Mouse (Mus musculus): ENCODE measurements at regions not wholly inside any gene's neighbourhood (a gene's known extent, or its start where the extent isn't known, plus 50 kb on each side); places are given as distances from the start of the nearest gene placed in this dataset.

DNA sequence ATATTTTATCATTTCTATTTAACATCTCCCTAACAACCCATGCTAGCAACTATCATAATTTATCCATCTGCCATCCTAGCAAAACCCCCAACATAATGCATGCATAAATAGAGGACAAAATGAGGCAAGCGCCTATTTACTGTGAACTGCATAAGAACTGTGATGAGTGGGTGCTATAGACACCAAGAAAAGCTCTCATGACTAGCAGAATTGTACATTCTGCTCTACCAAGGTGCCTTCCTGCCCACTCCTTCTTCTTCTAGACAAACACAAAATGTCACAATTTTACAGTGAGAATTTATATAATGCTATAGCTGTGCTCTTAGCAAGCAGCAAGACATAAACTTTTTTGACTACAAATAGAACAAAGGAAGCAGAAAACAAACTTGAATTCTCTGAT, 305.9 kb downstream of the Brinp1 start:
- DNase-seq (ENCODE audit: low spot score) (no peak), ATAC-seq (ENCODE audit: low read depth) (no peak)
- no peaks in the 10 kb centered on the region for H3K4me1 ChIP-seq (ENCODE audit: control insufficient read depth, insufficient read depth, low read length)
- 87% methylated on average over 1 of the region's 1 CpGs for WGBS
- H3K4me3 ChIP-seq (ENCODE audit: low read depth, low read length): no peak overlapping the region
- no peak overlapping the region for H3K4me2 ChIP-seq (ENCODE audit: low read depth, low read length)
- H3K9me3 ChIP-seq (ENCODE audit: control insufficient read depth, low read length): no peaks in the 10 kb centered on the region
- H3K36me3 ChIP-seq (ENCODE audit: control insufficient read depth, insufficient read depth, low read length): no peaks in the 10 kb centered on the region
- no peak overlapping the region for H3K27ac ChIP-seq (replicated peaks; ENCODE audit: low read depth, low read length)
- H3K27me3 ChIP-seq (replicated peaks; ENCODE audit: control insufficient read depth, insufficient read depth, low read length): no peaks in the 10 kb centered on the region
- no peak overlapping the region for H3K9ac ChIP-seq (ENCODE audit: low read depth, low read length)

DNA sequence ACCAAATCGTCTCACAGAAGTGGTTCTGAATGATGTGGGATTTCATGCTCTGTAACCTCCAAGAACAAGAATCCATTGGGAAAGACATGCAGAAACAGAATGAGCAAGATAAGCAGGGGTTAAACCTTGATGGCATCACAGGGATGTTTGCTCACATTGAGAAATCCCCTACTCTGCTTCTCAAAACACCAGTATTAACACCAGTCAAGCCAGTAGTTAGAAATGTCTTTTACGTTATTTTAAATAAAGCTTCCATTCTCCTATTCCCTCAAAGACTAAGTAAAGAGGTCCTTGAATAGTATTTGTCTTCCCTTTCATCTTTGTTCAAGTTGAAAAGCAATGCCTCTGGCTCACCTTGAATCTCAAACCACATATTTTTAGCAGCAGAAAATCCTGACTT, 320.9 kb downstream of the Brinp1 start:
- no peak for ATAC-seq (ENCODE audit: low read depth)
- WGBS: 84% methylated on average over 2 of the region's 2 CpGs

DNA sequence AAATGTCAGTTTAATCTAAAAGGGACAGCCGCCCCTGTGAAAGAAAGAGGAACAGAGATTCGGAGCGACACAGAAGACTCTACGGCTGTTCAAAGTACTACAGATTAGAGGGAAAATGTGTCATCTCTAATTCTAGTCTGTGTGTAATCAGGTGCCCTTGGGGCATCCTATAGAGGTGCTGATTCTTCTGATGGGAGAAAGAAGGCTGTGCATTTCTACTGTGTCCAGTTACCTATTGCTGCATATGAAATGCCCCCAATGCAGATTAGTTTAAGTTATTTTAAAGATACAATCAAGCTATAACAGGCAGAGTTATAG, 330.2 kb downstream of the Brinp1 start:
- Histone ChIP-seq H3K4me1 (ENCODE audit: control insufficient read depth, insufficient read depth, low read length) (no peaks in the 10 kb centered on the region), H3K4me3 (ENCODE audit: low read depth, low read length) (no peak overlapping the region), H3K27me3 (replicated peaks; ENCODE audit: control insufficient read depth, insufficient read depth, low read length) (no peaks in the 10 kb centered on the region), H3K36me3 (ENCODE audit: control insufficient read depth, insufficient read depth, low read length) (no peaks in the 10 kb centered on the region), H3K4me2 (ENCODE audit: low read depth, low read length) (no peak overlapping the region), H3K9ac (ENCODE audit: low read depth, low read length) (no peak overlapping the region), H3K27ac (replicated peaks; ENCODE audit: low read depth, low read length) (no peak overlapping the region), H3K9me3 (ENCODE audit: control insufficient read depth, low read length) (no peaks in the 10 kb centered on the region)
- ATAC-seq (ENCODE audit: low read depth) (no peak), DNase-seq (ENCODE audit: low spot score) (no peak)
- 76% methylated on average over 4 of the region's 4 CpGs for WGBS

More for the DNA sequence above, 320.9 kb downstream of the Brinp1 start:
- no peak overlapping the region for H3K9ac ChIP-seq (ENCODE audit: low read depth, low read length)
- no peak overlapping the region for H3K4me3 ChIP-seq (ENCODE audit: low read depth, low read length)
- H3K27ac ChIP-seq (replicated peaks; ENCODE audit: low read depth, low read length): no peak overlapping the region
- DNase-seq (ENCODE audit: low spot score): no peak
- H3K9me3 ChIP-seq (ENCODE audit: control insufficient read depth, low read length): no peaks in the 10 kb centered on the region
- H3K27me3 ChIP-seq (replicated peaks; ENCODE audit: control insufficient read depth, insufficient read depth, low read length): no peaks in the 10 kb centered on the region
- no peaks in the 10 kb centered on the region for H3K36me3 ChIP-seq (ENCODE audit: control insufficient read depth, insufficient read depth, low read length)
- H3K4me2 ChIP-seq (ENCODE audit: low read depth, low read length): no peak overlapping the region
- H3K4me1 ChIP-seq (ENCODE audit: control insufficient read depth, insufficient read depth, low read length): no peaks in the 10 kb centered on the region

- H3K4me3 ChIP-seq (ENCODE audit: low read depth, low read length): no peak overlapping the region
- no peak overlapping the region for H3K27ac ChIP-seq (replicated peaks; ENCODE audit: low read depth, low read length)
- WGBS: 87% methylated on average over 7 of the region's 7 CpGs
- no peaks in the 10 kb centered on the region for H3K36me3 ChIP-seq (ENCODE audit: control insufficient read depth, insufficient read depth, low read length)
- no peak overlapping the region for H3K4me2 ChIP-seq (ENCODE audit: low read depth, low read length)
- ATAC-seq (ENCODE audit: low read depth) (no peak), DNase-seq (ENCODE audit: low spot score) (no peak)
- H3K4me1 ChIP-seq (ENCODE audit: control insufficient read depth, insufficient read depth, low read length): no peaks in the 10 kb centered on the region
- no peaks in the 10 kb centered on the region for H3K27me3 ChIP-seq (replicated peaks; ENCODE audit: control insufficient read depth, insufficient read depth, low read length)
- H3K9ac ChIP-seq (ENCODE audit: low read depth, low read length): no peak overlapping the region
- no peaks in the 10 kb centered on the region for H3K9me3 ChIP-seq (ENCODE audit: control insufficient read depth, low read length)
These were observed 330.8 kb downstream of the Brinp1 start for GRCm38 (mm10) chr4:68623125-68624024.

DNA sequence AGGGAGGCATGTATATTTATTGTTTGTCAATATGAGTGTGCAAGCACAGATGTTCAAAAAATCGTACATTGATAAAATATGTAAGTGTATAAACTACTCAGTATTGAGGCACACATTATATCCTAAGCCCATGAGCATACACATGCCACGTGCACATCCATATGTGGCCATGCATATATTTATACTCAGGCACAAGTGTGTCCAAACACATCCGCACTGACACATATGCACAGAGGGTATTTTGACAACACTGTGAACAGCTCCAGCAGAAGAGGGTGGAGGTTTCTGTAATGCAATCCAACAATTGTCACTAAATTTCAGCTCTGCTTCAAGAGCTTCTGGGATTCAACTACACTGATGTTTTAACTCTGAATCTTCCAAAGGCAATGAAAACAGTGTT, 333.6 kb downstream of the Brinp1 start:
- Histone ChIP-seq H3K27me3 (replicated peaks; ENCODE audit: control insufficient read depth, insufficient read depth, low read length) (no peaks in the 10 kb centered on the region), H3K36me3 (ENCODE audit: control insufficient read depth, insufficient read depth, low read length) (no peaks in the 10 kb centered on the region), H3K4me2 (ENCODE audit: low read depth, low read length) (no peak overlapping the region), H3K27ac (replicated peaks; ENCODE audit: low read depth, low read length) (no peak overlapping the region), H3K4me3 (ENCODE audit: low read depth, low read length) (no peak overlapping the region), H3K4me1 (ENCODE audit: control insufficient read depth, insufficient read depth, low read length) (no peaks in the 10 kb centered on the region), H3K9me3 (ENCODE audit: control insufficient read depth, low read length) (no peaks in the 10 kb centered on the region), H3K9ac (ENCODE audit: low read depth, low read length) (no peak overlapping the region)
- no peak for ATAC-seq (ENCODE audit: low read depth)
- 83% methylated on average over 3 of the region's 3 CpGs for WGBS
- DNase-seq (ENCODE audit: low spot score): no peak

DNA sequence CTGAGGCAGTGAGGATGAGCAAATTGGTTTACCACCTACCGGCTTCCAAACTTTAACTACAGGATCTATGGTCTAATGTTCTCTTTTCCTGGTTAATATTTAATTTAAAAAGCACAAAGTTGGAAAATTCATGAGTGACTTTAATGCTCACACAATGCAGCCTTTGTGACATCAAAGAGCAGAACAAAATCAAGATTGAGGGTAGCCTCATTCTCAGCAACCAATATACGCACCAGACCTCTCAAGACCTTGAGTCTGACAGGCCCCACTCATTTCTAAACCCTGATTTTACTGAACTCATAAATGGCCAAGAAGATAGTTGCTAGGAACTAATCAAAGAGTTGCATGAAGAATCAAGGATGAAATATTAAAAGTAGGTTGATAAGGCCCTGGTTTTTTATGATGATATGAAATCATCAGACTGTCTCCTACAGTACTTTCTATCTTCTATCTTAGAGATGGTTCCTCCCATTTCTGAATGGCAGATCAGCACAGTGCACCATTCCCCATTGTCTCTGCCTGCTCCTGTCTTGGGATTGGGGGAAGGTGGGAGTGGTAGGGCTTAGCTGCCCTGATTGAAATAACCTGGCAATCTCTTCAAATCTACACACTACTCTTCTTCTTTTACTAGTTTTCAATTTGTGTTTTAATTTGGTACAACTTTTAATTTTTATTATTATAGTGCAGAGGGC, 338.3 kb downstream of the Brinp1 start:
- Histone ChIP-seq H3K27me3 (replicated peaks; ENCODE audit: control insufficient read depth, insufficient read depth, low read length) (no peaks in the 10 kb centered on the region), H3K9ac (ENCODE audit: low read depth, low read length) (no peak overlapping the region), H3K36me3 (ENCODE audit: control insufficient read depth, insufficient read depth, low read length) (no peaks in the 10 kb centered on the region), H3K9me3 (ENCODE audit: control insufficient read depth, low read length) (no peaks in the 10 kb centered on the region), H3K4me2 (ENCODE audit: low read depth, low read length) (no peak overlapping the region), H3K4me3 (ENCODE audit: low read depth, low read length) (no peak overlapping the region), H3K27ac (replicated peaks; ENCODE audit: low read depth, low read length) (no peak overlapping the region), H3K4me1 (ENCODE audit: control insufficient read depth, insufficient read depth, low read length) (no peaks in the 10 kb centered on the region)
- DNase-seq (ENCODE audit: low spot score) (no peak), ATAC-seq (ENCODE audit: low read depth) (no peak)
- 80% methylated on average over 2 of the region's 2 CpGs for WGBS

- DNase-seq (ENCODE audit: low spot score) (no peak), ATAC-seq (ENCODE audit: low read depth) (no peak)
- Histone ChIP-seq H3K27ac (replicated peaks; ENCODE audit: low read depth, low read length) (no peak overlapping the region), H3K4me3 (ENCODE audit: low read depth, low read length) (no peak overlapping the region), H3K4me1 (ENCODE audit: control insufficient read depth, insufficient read depth, low read length) (no peaks in the 10 kb centered on the region), H3K36me3 (ENCODE audit: control insufficient read depth, insufficient read depth, low read length) (no peaks in the 10 kb centered on the region), H3K9ac (ENCODE audit: low read depth, low read length) (no peak overlapping the region), H3K9me3 (ENCODE audit: control insufficient read depth, low read length) (no peaks in the 10 kb centered on the region), H3K4me2 (ENCODE audit: low read depth, low read length) (no peak overlapping the region), H3K27me3 (replicated peaks; ENCODE audit: control insufficient read depth, insufficient read depth, low read length) (no peaks in the 10 kb centered on the region)
- WGBS: 87% methylated on average over 5 of the region's 6 CpGs
These were observed 341.8 kb downstream of the Brinp1 start for GRCm38 (mm10) chr4:68612263-68613012.

GRCm38 (mm10) chr4:68595256-68595655, 358.9 kb downstream of the Brinp1 start:
- 73% methylated on average over 1 of the region's 1 CpGs for WGBS
- no peaks in the 10 kb centered on the region for H3K27me3 ChIP-seq (replicated peaks; ENCODE audit: control insufficient read depth, insufficient read depth, low read length)
- ATAC-seq (ENCODE audit: low read depth) (no peak), DNase-seq (ENCODE audit: low spot score) (no peak)
- H3K27ac ChIP-seq (replicated peaks; ENCODE audit: low read depth, low read length): no peak overlapping the region
- no peaks in the 10 kb centered on the region for H3K9me3 ChIP-seq (ENCODE audit: control insufficient read depth, low read length)
- H3K4me1 ChIP-seq (ENCODE audit: control insufficient read depth, insufficient read depth, low read length): no peaks in the 10 kb centered on the region
- H3K4me3 ChIP-seq (ENCODE audit: low read depth, low read length): no peak overlapping the region
- H3K9ac ChIP-seq (ENCODE audit: low read depth, low read length): no peak overlapping the region
- no peaks in the 10 kb centered on the region for H3K36me3 ChIP-seq (ENCODE audit: control insufficient read depth, insufficient read depth, low read length)
- H3K4me2 ChIP-seq (ENCODE audit: low read depth, low read length): no peak overlapping the region

Data from embryonic facial prominence, embryonic 14.5 days (tissue).